Mouse (Mus musculus) megakaryocyte-erythroid progenitor cell, adult 5-6 weeks (primary cell): ENCODE measurements around the gene Paqr5. TPM values are rescaled to one million over a fixed set of nuclear protein-coding genes. Genes with fewer than 3 reads are reported as not detected.

Experiments used
- ATAC-seq: replicated peaks from 2 replicates; pipeline ENCODE4 v1.8.0; 2016; ENCODE audit warnings: mild to moderate bottlenecking, inconsistent platforms; ENCODE audit not compliant: severe bottlenecking, poor library complexity, low FRiP score, low TSS enrichment
- total RNA-seq, 2 experiments: library from RNA; stranded (forward) in 1 of 2; stranded (reverse) in 1 of 2; fragments of 200-1000, 215-1000 nt in 1 of 2; fragments of >200 nt in 1 of 2; fragmentation: Nextera tagmentation in 1 of 2; gene quantifications; 2 replicates each; pipeline ENCODE4 v1.2.3; 2014 to 2017

The Paqr5 gene
- total RNA-seq, 2 experiments from 2014 or later = 1.5 TPM; not detected in 1

GRCm38 (mm10) chr9:62015504-62015903 is 11.2 kb downstream of the Paqr5 start:
- ATAC-seq = no peak

- ATAC-seq = no peak
Measured at GRCm38 (mm10) chr9:62013316-62014097, 13.1 kb downstream of the Paqr5 start.

- no peak for ATAC-seq
Measured at GRCm38 (mm10) chr9:62008360-62008759, 18.3 kb downstream of the Paqr5 start.

GRCm38 (mm10) chr9:62007028-62007427 is 19.6 kb downstream of the Paqr5 start:
- ATAC-seq = no peak

- ATAC-seq = no peak
Measured at GRCm38 (mm10) chr9:62003611-62004010, 23.0 kb downstream of the Paqr5 start.

- no peak for ATAC-seq
Measured at GRCm38 (mm10) chr9:61999653-62000420, 26.8 kb downstream of the Paqr5 start.

GRCm38 (mm10) chr9:61997860-61998259 is 28.8 kb downstream of the Paqr5 start:
- no peak for ATAC-seq

GRCm38 (mm10) chr9:61991158-61991557 is 35.5 kb downstream of the Paqr5 start:
- no peak for ATAC-seq

- no peak for ATAC-seq
Measured at GRCm38 (mm10) chr9:61990738-61991137, 35.9 kb downstream of the Paqr5 start.

- ATAC-seq = 0 out of 2 replicates have a peak, but pooled peaks have one; percentile 12
Measured at GRCm38 (mm10) chr9:61986055-61986454, 40.6 kb downstream of the Paqr5 start.

GRCm38 (mm10) chr9:61985183-61985863 is 41.3 kb downstream of the Paqr5 start:
- ATAC-seq = peak; percentile 66; the same call in 1 of the 2 replicates

- no peak for ATAC-seq
Measured at GRCm38 (mm10) chr9:61982940-61983620, 43.6 kb downstream of the Paqr5 start.

- ATAC-seq = no peak
Measured at GRCm38 (mm10) chr9:61981876-61982275, 44.8 kb downstream of the Paqr5 start.

- no peak for ATAC-seq
Measured at GRCm38 (mm10) chr9:61979983-61980382, 46.7 kb downstream of the Paqr5 start.

GRCm38 (mm10) chr9:61977258-61977945 is 49.3 kb downstream of the Paqr5 start:
- ATAC-seq = no peak

GRCm38 (mm10) chr9:61972031-61972430 is 54.6 kb downstream of the Paqr5 start:
- no peak for ATAC-seq

- ATAC-seq = 0 out of 2 replicates have a peak, but pooled peaks have one; percentile 40
Measured at GRCm38 (mm10) chr9:61971045-61971444, 55.6 kb downstream of the Paqr5 start.

GRCm38 (mm10) chr9:61967357-61967756 is 59.3 kb downstream of the Paqr5 start:
- no peak for ATAC-seq

GRCm38 (mm10) chr9:61965987-61966386 is 60.7 kb downstream of the Paqr5 start:
- no peak for ATAC-seq
